Mouse (Mus musculus): ENCODE data around the gene St6gal1.
"Not testable (repeated sequence)": the region's sequence is repeated elsewhere in the genome, so short reads cannot be mapped to it uniquely, and the experiment has no call there.

Gene St6gal1

GRCm38 (mm10) chr16:23224671-23225068, at the start of gene St6gal1:
Gene St6gal1, plus strand, starts transcription at chr16:23224740.
- DNase-seq (ENCODE audit: low read depth, low spot score), result peak; percentile 94

GRCm38 (mm10) chr16:23174855-23175254, 49.7 kb upstream of the St6gal1 start:
- no peak for DNase-seq (ENCODE audit: low read depth, low spot score)

- DNase-seq (ENCODE audit: low read depth, low spot score), result no peak
Measured at GRCm38 (mm10) chr16:23175956-23176355, 48.6 kb upstream of the St6gal1 start.

- DNase-seq (ENCODE audit: low read depth, low spot score), result no peak
Measured at GRCm38 (mm10) chr16:23177856-23178255, 46.7 kb upstream of the St6gal1 start.

- DNase-seq (ENCODE audit: low read depth, low spot score), result no peak
Measured at GRCm38 (mm10) chr16:23178796-23179195, 45.7 kb upstream of the St6gal1 start.

GRCm38 (mm10) chr16:23179436-23179835, 45.1 kb upstream of the St6gal1 start:
- not testable (repeated sequence) for DNase-seq (ENCODE audit: low read depth, low spot score)

GRCm38 (mm10) chr16:23181054-23181453, 43.5 kb upstream of the St6gal1 start:
- no peak for DNase-seq (ENCODE audit: low read depth, low spot score)

GRCm38 (mm10) chr16:23181487-23181886, 43.1 kb upstream of the St6gal1 start:
- DNase-seq (ENCODE audit: low read depth, low spot score), result no peak

GRCm38 (mm10) chr16:23181942-23182597, 42.5 kb upstream of the St6gal1 start:
- DNase-seq (ENCODE audit: low read depth, low spot score), result no peak

- DNase-seq (ENCODE audit: low read depth, low spot score), result peak; percentile 64
Measured at GRCm38 (mm10) chr16:23185824-23186223, 38.7 kb upstream of the St6gal1 start.

- DNase-seq (ENCODE audit: low read depth, low spot score), result no peak
Measured at GRCm38 (mm10) chr16:23186418-23186817, 38.1 kb upstream of the St6gal1 start.

GRCm38 (mm10) chr16:23187983-23188382, 36.6 kb upstream of the St6gal1 start:
- DNase-seq (ENCODE audit: low read depth, low spot score), result peak; percentile 33

GRCm38 (mm10) chr16:23189612-23190011, 34.9 kb upstream of the St6gal1 start:
- DNase-seq (ENCODE audit: low read depth, low spot score), result no peak

- no peak for DNase-seq (ENCODE audit: low read depth, low spot score)
Measured at GRCm38 (mm10) chr16:23191560-23192242, 32.8 kb upstream of the St6gal1 start.

- DNase-seq (ENCODE audit: low read depth, low spot score), result no peak
Measured at GRCm38 (mm10) chr16:23195618-23196017, 28.9 kb upstream of the St6gal1 start.

- DNase-seq (ENCODE audit: low read depth, low spot score), result no peak
Measured at GRCm38 (mm10) chr16:23196296-23196695, 28.2 kb upstream of the St6gal1 start.

- no peak for DNase-seq (ENCODE audit: low read depth, low spot score)
Measured at GRCm38 (mm10) chr16:23196791-23197190, 27.7 kb upstream of the St6gal1 start.

GRCm38 (mm10) chr16:23201498-23201897, 23.0 kb upstream of the St6gal1 start:
- no peak for DNase-seq (ENCODE audit: low read depth, low spot score)

GRCm38 (mm10) chr16:23214314-23214713, 10.2 kb upstream of the St6gal1 start:
- DNase-seq (ENCODE audit: low read depth, low spot score), result no peak

- DNase-seq (ENCODE audit: low read depth, low spot score), result no peak
Measured at GRCm38 (mm10) chr16:23215241-23215900, 9.2 kb upstream of the St6gal1 start.

GRCm38 (mm10) chr16:23216366-23216765, 8.2 kb upstream of the St6gal1 start:
- DNase-seq (ENCODE audit: low read depth, low spot score), result no peak

- DNase-seq (ENCODE audit: low read depth, low spot score), result no peak
Measured at GRCm38 (mm10) chr16:23218313-23218712, 6.2 kb upstream of the St6gal1 start.
